Mouse (Mus musculus) heart, embryonic 16.5 days (tissue): ENCODE measurements around the gene Hip1. TPM values are rescaled to one million over a fixed set of nuclear protein-coding genes. Genes with fewer than 3 reads are reported as not detected.

Experiments
- ATAC-seq: fragments of 200-750 bp; cut with Nextera tagmentation; replicated peaks from 2 replicates; pipeline ENCODE4 v1.8.0; 2017; ENCODE audit warnings: moderate number of reproducible peaks; ENCODE audit not compliant: insufficient read depth, low FRiP score; ENCODE audit errors: extremely low read depth
- H3K27ac ChIP-seq: fragments of 300-500 bp; sonication (generic); 2 replicates; pipeline ENCODE4 v1.5.1; 2014; ENCODE audit warnings: mild to moderate bottlenecking, low read length, control low read depth, moderate library complexity
- H3K27me3 ChIP-seq: fragments of 300-500 bp; sonication (generic); 2 replicates; pipeline ENCODE4 v1.6.1; 2014; ENCODE audit warnings: low read length, mixed read lengths; ENCODE audit not compliant: control insufficient read depth, insufficient read depth
- H3K36me3 ChIP-seq: fragments of 300-500 bp; sonication (generic); 2 replicates; pipeline ENCODE4 v1.6.1; 2014; ENCODE audit not compliant: control insufficient read depth, insufficient read depth
- H3K4me1 ChIP-seq: fragments of 300-500 bp; sonication (generic); 2 replicates; pipeline ENCODE4 v1.6.1; 2014; ENCODE audit warnings: low read length, mixed read lengths; ENCODE audit not compliant: control insufficient read depth, insufficient read depth
- H3K4me2 ChIP-seq: fragments of 300-500 bp; sonication (generic); 2 replicates; pipeline ENCODE4 v1.6.1; 2014; ENCODE audit warnings: low read depth, mild to moderate bottlenecking, control low read depth, low read length
- H3K4me3 ChIP-seq: fragments of 300-500 bp; sonication (generic); 2 replicates; pipeline ENCODE4 v1.5.1; 2014; ENCODE audit warnings: mild to moderate bottlenecking, control low read depth, low read length
- H3K9ac ChIP-seq: fragments of 300-500 bp; sonication (generic); 2 replicates; pipeline ENCODE4 v1.6.1; 2014; ENCODE audit warnings: low read length, control low read depth
- H3K9me3 ChIP-seq: fragments of 300-500 bp; sonication (generic); replicated peaks from 2 replicates; pipeline ENCODE4 v1.6.1; 2016; ENCODE audit warnings: low read length; ENCODE audit not compliant: control insufficient read depth
- WGBS: fragments of 180-500 bp; shearing (Covaris S2); extraction: QIAGEN DNeasy Blood & Tissue Kit; methylation state at CpG from one replicate; pipeline ENCODE4 v1.1.7; 2014; 5-methylcytosine and 5-hydroxymethylcytosine counted together
- polyA plus RNA-seq: library from polyadenylated mRNA; unstranded; fragments of >200 nt; fragmentation: Nextera tagmentation; extraction: Ambion mirVana; gene quantifications from 2 replicates; pipeline ENCODE4 v1.2.1, GENCODE M21; 2015

Hip1 gene
- polyA plus RNA-seq, 1 experiment from 2014 or later: 20.3 TPM

DNA sequence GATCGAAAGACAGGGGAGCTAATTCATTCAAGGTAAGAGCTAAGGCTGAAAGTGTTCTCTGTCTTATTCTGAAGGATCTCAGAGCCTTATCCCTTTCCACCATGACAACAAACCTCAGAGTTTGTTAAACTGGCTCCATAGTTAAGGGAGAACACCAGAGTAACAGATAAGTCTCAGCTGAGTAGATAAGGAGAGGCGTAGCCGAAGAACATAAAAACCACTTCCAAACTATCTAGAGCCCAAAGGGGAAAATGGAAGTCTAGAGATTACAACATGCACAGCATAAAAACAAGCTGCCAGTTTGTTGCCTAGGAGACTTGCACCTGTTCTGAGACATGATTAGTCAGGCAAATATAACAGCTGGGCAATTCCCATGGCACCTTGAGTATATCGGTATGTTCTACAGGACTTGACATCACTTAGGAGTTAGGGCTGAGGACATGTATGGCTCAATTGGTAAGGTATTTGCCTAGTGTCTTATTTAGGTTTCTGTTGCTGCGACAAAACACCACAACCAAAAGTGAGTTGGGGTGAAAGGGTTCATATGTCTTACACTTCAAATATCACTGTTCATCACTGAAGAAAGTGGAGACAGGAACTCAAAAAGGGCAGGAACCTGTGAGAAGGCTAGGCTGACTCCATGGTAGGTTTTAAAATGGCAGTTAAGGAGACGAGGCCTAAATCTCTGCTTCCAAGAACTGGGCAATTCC, 22.8 kb upstream of the Hip1 start:
- no peak for ATAC-seq
- no peaks in the 10 kb centered on the region for H3K36me3 ChIP-seq
- no peak overlapping the region for H3K4me2 ChIP-seq
- no peak overlapping the region for H3K27ac ChIP-seq
- H3K4me1 ChIP-seq: no peaks in the 10 kb centered on the region
- H3K9me3 ChIP-seq: no peaks in the 10 kb centered on the region
- no peak overlapping the region for H3K9ac ChIP-seq
- no peaks in the 10 kb centered on the region; the same call in 1 of the 2 replicates for H3K27me3 ChIP-seq
- WGBS: 70% methylated on average over 6 of the region's 6 CpGs
- H3K4me3 ChIP-seq: no peak overlapping the region

DNA sequence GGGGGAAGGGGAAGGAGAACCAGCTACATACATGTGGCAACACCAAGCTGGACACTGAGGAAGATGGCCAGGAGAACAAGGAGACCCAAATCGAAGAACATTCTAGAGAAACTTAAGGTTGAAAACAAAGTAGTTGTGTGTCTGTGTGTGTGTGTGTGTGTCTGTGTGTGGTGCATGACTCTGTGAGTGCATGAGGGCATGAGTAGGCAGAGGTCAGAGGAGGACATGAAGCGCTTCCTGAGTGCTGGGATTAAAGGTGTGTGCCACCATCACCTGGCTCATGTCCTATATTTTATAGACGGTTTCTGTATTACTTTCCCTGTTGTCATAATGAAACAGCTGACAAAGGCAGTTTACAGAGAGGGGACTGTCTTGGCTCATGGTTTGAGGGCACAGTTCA, 18.5 kb upstream of the Hip1 start, which contains the start of gene Ccl26:
Gene Ccl26, minus strand, starts transcription at position 101 of the 400 bp plus-strand sequence.
- H3K27ac ChIP-seq: no peak within 1 kb of the TSS
- ATAC-seq: no peak
- H3K9ac ChIP-seq: no peak within 1 kb of the TSS
- no peak within 1 kb of the TSS for H3K4me3 ChIP-seq
- 80% methylated on average over 3 of the region's 3 CpGs for WGBS
- no peaks in the 10 kb centered on the region for H3K36me3 ChIP-seq
- H3K9me3 ChIP-seq: no peaks in the 10 kb centered on the region
- H3K4me2 ChIP-seq: no peak within 1 kb of the TSS
- H3K27me3 ChIP-seq: no peaks in the 10 kb centered on the region; the same call in 1 of the 2 replicates
- no peaks in the 10 kb centered on the region for H3K4me1 ChIP-seq

DNA sequence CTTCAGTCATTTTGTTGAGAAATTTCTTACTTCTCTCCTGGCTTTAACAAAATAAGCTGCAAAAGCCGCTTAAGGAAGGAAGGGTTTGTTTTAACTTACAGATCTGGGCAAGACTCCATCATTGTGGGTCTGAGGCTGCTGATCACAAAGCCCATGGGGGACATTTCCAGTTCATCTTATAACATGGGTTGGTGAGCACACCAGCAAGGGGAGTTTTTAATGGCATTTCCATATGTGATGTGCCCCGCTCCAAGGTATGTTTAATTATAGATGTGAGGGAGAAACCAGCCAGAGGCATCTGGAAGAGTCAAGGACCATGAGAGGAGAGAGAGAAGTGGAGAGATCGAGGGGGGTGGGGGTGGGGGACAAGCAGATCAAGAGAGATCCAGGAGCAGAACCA, 12.8 kb upstream of the Hip1 start:
- Histone ChIP-seq H3K27me3 (no peaks in the 10 kb centered on the region), H3K36me3 (no peaks in the 10 kb centered on the region), H3K4me1 (0 out of 2 replicates have a peak, but pooled peaks cover 2% of the 10 kb centered on the region), H3K9me3 (no peaks in the 10 kb centered on the region), H3K4me3 (no peak overlapping the region), H3K27ac (no peak overlapping the region), H3K9ac (no peak overlapping the region), H3K4me2 (no peak overlapping the region)
- no peak for ATAC-seq
- WGBS: 54% methylated on average over 3 of the region's 3 CpGs

DNA sequence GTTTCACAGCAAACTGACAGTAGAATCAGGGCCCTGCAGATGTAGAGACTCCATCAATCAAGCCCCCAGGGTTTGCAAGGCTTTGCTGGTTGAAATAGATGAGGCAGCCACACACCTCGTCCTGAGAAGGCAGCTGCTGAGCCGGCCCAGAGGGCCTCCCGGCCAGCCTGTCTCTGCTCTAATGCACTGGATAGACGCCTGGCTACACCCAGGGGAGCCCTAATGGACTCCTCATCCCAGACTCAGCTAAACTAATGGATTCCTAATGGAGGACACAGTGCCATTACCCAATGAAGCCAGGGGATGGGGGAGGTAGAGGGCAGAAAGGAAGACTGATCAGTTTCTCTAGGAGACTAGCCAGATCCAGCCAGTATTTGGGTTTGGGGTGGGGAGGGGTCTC, 12.1 kb upstream of the Hip1 start:
- H3K36me3 ChIP-seq: no peaks in the 10 kb centered on the region
- H3K9ac ChIP-seq: no peak overlapping the region
- H3K27me3 ChIP-seq: no peaks in the 10 kb centered on the region
- no peak overlapping the region for H3K27ac ChIP-seq
- WGBS: 23% methylated on average over 4 of the region's 4 CpGs
- no peak overlapping the region for H3K4me2 ChIP-seq
- H3K9me3 ChIP-seq: no peaks in the 10 kb centered on the region
- H3K4me1 ChIP-seq: 0 out of 2 replicates have a peak, but pooled peaks cover 2% of the 10 kb centered on the region
- no peak overlapping the region for H3K4me3 ChIP-seq
- ATAC-seq: no peak

DNA sequence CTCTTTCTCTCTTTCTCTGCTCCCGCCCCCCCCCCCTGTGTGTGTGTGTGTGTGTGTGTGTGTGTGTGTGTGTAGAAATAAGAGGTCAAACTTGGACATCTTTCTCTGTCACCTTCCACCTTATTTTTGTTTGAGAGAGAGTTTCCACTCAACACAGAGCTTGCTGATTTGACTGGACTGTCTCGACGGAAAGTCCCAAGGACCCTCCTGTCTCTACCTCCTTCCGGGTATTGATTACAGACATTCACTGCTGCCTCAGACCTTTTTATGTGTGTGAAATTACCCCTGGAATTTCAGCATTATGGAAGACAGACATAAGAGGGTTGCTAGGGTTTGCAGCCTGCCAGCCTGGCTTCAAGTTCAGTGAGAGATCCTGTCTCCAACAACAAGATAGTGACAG, 11.3 kb upstream of the Hip1 start:
- H3K36me3 ChIP-seq: no peaks in the 10 kb centered on the region
- H3K4me3 ChIP-seq: no peak overlapping the region
- no peaks in the 10 kb centered on the region for H3K9me3 ChIP-seq
- H3K4me2 ChIP-seq: no peak overlapping the region
- no peak overlapping the region for H3K27ac ChIP-seq
- 0 out of 2 replicates have a peak, but pooled peaks cover 2% of the 10 kb centered on the region for H3K4me1 ChIP-seq
- H3K9ac ChIP-seq: no peak overlapping the region
- WGBS: 71% methylated on average over 3 of the region's 4 CpGs
- no peaks in the 10 kb centered on the region for H3K27me3 ChIP-seq
- ATAC-seq: no peak

DNA sequence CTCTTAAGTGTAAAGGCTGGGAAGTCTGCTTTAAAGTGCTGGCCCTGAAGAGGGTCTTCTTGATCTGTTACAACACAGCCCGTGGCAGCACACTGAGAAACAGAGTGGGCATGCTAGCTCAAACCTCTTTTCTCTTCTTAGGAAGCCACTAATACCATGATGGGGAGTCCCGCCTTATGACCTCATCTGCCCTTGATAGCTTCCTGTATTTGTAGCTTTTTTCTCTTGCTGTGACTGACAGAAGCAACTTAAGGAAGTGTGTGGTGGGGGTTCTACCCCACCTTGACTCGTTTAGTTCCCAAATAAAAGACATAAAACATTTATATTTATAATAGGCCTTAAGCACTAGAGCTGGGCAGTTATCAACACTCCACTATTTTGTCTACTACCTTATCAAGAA, 6.7 kb upstream of the Hip1 start:
- Histone ChIP-seq H3K4me1 (no peaks in the 10 kb centered on the region), H3K36me3 (no peaks in the 10 kb centered on the region), H3K4me2 (no peak overlapping the region), H3K4me3 (no peak overlapping the region), H3K9me3 (no peaks in the 10 kb centered on the region), H3K9ac (no peak overlapping the region), H3K27me3 (no peaks in the 10 kb centered on the region), H3K27ac (no peak overlapping the region)
- WGBS: 58% methylated on average over 3 of the region's 3 CpGs
- ATAC-seq: no peak

DNA sequence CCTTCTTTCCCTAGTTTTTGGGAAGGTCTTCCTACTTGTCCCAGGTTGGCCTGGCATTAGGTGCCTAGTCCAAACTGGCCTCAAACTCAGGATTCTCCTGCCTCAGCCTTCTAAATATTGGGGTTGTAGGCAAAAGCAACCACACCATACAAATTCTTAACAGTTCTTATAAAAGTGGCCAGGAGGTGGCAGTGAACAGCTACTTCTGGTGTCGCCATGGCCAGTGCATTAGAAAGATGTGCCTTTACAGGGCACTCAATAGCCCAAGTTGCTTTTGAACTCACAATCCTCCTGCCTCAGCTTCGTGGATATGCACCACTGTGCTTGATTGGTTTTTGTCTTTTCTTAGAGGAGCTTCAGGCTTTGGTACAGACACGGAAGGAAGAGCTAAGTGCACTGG, 6.0 kb upstream of the Hip1 start:
- no peak overlapping the region for H3K4me3 ChIP-seq
- H3K27ac ChIP-seq: no peak overlapping the region
- ATAC-seq: no peak

DNA sequence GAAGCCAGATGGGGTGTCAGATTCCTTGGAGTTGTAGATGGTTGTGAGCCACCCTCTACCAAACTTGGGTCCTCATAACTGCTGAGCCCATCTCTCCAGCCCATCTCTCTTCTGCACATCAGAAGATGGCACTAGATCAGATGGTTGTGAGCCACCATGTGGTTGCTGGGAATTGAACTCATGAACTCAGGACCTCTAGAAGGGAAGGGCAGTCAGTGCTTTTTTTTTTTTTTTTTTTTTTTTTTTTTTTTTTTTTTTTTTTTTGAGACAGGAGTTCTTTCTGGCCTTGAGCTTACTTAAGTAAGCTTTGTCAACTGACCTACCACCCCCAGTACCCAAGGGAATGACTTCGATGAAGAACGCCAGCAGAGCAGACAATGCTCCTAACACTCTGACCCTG, 3.1 kb upstream of the Hip1 start:
- ATAC-seq: no peak
- Histone ChIP-seq H3K9me3 (no peaks in the 10 kb centered on the region), H3K9ac (no peak overlapping the region), H3K4me1 (peaks cover 10% of the 10 kb centered on the region), H3K4me2 (no peak overlapping the region), H3K27me3 (no peaks in the 10 kb centered on the region), H3K4me3 (no peak overlapping the region), H3K36me3 (no peaks in the 10 kb centered on the region), H3K27ac (no peak overlapping the region)
- 80% methylated on average over 2 of the region's 2 CpGs for WGBS

More for the DNA sequence above, 6.0 kb upstream of the Hip1 start:
- WGBS: 19% methylated on average over 3 of the region's 3 CpGs
- H3K9me3 ChIP-seq: no peaks in the 10 kb centered on the region
- no peak overlapping the region for H3K9ac ChIP-seq
- no peaks in the 10 kb centered on the region for H3K27me3 ChIP-seq
- peaks cover 2% of the 10 kb centered on the region; the same call in 1 of the 2 replicates for H3K4me1 ChIP-seq
- no peak overlapping the region for H3K4me2 ChIP-seq
- no peaks in the 10 kb centered on the region for H3K36me3 ChIP-seq

DNA sequence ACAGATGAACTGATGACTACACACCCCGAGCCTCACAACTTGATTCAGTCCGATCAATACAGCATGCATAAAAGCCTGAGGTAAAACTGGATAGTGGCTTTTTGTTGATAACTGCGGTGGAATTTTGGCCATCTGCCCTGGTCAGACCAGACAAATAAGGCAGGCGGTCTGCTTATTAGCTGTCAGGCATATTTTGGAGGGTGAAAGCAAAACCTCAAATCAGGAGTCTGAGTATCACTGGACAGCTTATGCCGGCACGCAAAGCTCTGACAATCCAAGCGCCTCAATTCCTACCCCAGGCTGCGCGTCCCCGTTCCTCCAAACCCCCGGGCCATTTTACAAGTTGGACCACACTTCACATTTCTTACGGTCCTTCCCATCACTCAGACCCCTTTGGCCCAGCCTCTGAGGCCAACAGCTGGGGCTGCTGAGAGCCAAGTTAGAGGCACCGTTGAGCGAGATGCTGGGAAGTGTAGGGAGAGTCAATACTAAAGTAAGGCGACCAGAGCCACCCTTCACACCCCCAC, 825 bp downstream of the Hip1 start:
- Histone ChIP-seq H3K27me3 (no peaks in the 10 kb centered on the region), H3K9ac (peak overlapping the region; percentile 90), H3K4me1 (peaks cover 10% of the 10 kb centered on the region), H3K9me3 (no peaks in the 10 kb centered on the region), H3K4me2 (peak overlapping the region; percentile 96), H3K36me3 (no peaks in the 10 kb centered on the region), H3K4me3 (peak overlapping the region; percentile 96), H3K27ac (peak overlapping the region; percentile 75)
- WGBS: 4% methylated on average over 15 of the region's 15 CpGs
- ATAC-seq: no peak
